Mouse (Mus musculus) embryonic fibroblast, embryonic 13.5 days (primary cell): Measurements from ENCODE around the gene Il4i1.

Source experiments
- CTCF ChIP-seq: IDR thresholded peaks from 2 replicates; pipeline ENCODE4 v1.5.1; 2011; ENCODE audit warnings: mild to moderate bottlenecking, control low read depth, low read length, moderate library complexity, borderline replicate concordance; ENCODE audit not compliant: insufficient read depth
- POLR2A ChIP-seq: IDR thresholded peaks from 2 replicates; pipeline ENCODE4 v1.6.1; 2011; ENCODE audit warnings: low read depth, mild to moderate bottlenecking, control low read depth, low read length, moderate library complexity

- TF ChIP-seq CTCF: no peak
- TF ChIP-seq POLR2A: peak; percentile 15; the same call in 1 of the 2 replicates
Measured at GRCm38 (mm10) chr7:44818751-44819235, 2.6 kb downstream of the Il4i1 start.
